Mouse (Mus musculus) embryonic facial prominence, embryonic 10.5 days (tissue): ENCODE data around the gene Tent4b. TPM values are rescaled to one million over a fixed set of nuclear protein-coding genes. Genes with fewer than 3 reads are reported as not detected.

Experiments used
- DNase-seq: peaks from one replicate; pipeline ENCODE4 v3.0.0-alpha.2; 2017; ENCODE audit warnings: low spot score
- H3K27ac ChIP-seq: fragments of 300-500 bp; sonication (generic); replicated peaks from 2 replicates; pipeline ENCODE4 v1.5.1; 2016; ENCODE audit warnings: mild to moderate bottlenecking
- H3K27me3 ChIP-seq: fragments of 300-500 bp; sonication (generic); replicated peaks from 2 replicates; pipeline ENCODE4 v1.6.1; 2016; ENCODE audit warnings: low read depth, mild to moderate bottlenecking; ENCODE audit not compliant: poor library complexity, severe bottlenecking
- H3K36me3 ChIP-seq: fragments of 300-500 bp; sonication (generic); replicated peaks from 2 replicates; pipeline ENCODE4 v1.6.1; 2016; ENCODE audit warnings: mild to moderate bottlenecking, moderate library complexity
- H3K4me1 ChIP-seq: fragments of 300-500 bp; sonication (generic); 2 replicates; pipeline ENCODE4 v1.6.1; 2016
- H3K4me3 ChIP-seq: fragments of 300-500 bp; sonication (generic); 2 replicates; pipeline ENCODE4 v1.5.1; 2016; ENCODE audit warnings: mild to moderate bottlenecking, moderate library complexity
- H3K9me3 ChIP-seq: fragments of 300-500 bp; sonication (generic); 2 replicates; pipeline ENCODE4 v1.6.1; 2016; ENCODE audit warnings: mild to moderate bottlenecking
- WGBS: fragments of 180-500 bp; shearing (Covaris S2); methylation state at CpG from one replicate; pipeline ENCODE4 v1.1.7; 2016; 5-methylcytosine and 5-hydroxymethylcytosine counted together
- polyA plus RNA-seq: library from polyadenylated mRNA; unstranded; fragments of >200 nt; fragmentation: Nextera tagmentation; extraction: Ambion mirVana; gene quantifications from 2 replicates; pipeline ENCODE4 v1.2.1, GENCODE M21; 2016

Tent4b gene
- polyA plus RNA-seq, 1 experiment from 2014 or later: 9.9 TPM

- 82% methylated on average over 8 of the region's 8 CpGs for WGBS
- peak overlapping the region; percentile 16 for H3K27ac ChIP-seq
Observed at GRCm38 (mm10) chr8:88285469-88286356, 86.7 kb downstream of the Tent4b start.

GRCm38 (mm10) chr8:88286421-88286960, 87.5 kb downstream of the Tent4b start:
- Histone ChIP-seq H3K4me3 (no peak overlapping the region), H3K36me3 (no peaks in the 10 kb centered on the region), H3K27ac (no peak overlapping the region), H3K4me1 (peaks cover 50% of the 10 kb centered on the region), H3K9me3 (no peaks in the 10 kb centered on the region), H3K27me3 (no peaks in the 10 kb centered on the region)
- DNase-seq: no peak
- WGBS: 91% methylated on average over 14 of the region's 14 CpGs

More at GRCm38 (mm10) chr8:88285469-88286356, 86.7 kb downstream of the Tent4b start:
- no peak overlapping the region for H3K4me3 ChIP-seq
- H3K27me3 ChIP-seq: no peaks in the 10 kb centered on the region
- peaks cover 50% of the 10 kb centered on the region for H3K4me1 ChIP-seq
- no peak for DNase-seq
- H3K36me3 ChIP-seq: no peaks in the 10 kb centered on the region
- no peaks in the 10 kb centered on the region for H3K9me3 ChIP-seq

- 63% methylated on average over 12 of the region's 12 CpGs for WGBS
- no peaks in the 10 kb centered on the region for H3K9me3 ChIP-seq
- no peak for DNase-seq
- H3K4me3 ChIP-seq: no peak overlapping the region
- no peaks in the 10 kb centered on the region for H3K36me3 ChIP-seq
- no peaks in the 10 kb centered on the region for H3K27me3 ChIP-seq
- peak overlapping the region; percentile 11; the same call in 1 of the 2 replicates for H3K27ac ChIP-seq
- peaks cover 33% of the 10 kb centered on the region for H3K4me1 ChIP-seq
Observed at GRCm38 (mm10) chr8:88288622-88289242, 89.7 kb downstream of the Tent4b start.

GRCm38 (mm10) chr8:88289901-88290300, 90.9 kb downstream of the Tent4b start:
- H3K4me3 ChIP-seq: no peak overlapping the region
- H3K27ac ChIP-seq: no peak overlapping the region
- no peaks in the 10 kb centered on the region for H3K27me3 ChIP-seq
- no peaks in the 10 kb centered on the region for H3K9me3 ChIP-seq
- no peak for DNase-seq
- WGBS: 64% methylated on average over 1 of the region's 1 CpGs
- no peaks in the 10 kb centered on the region for H3K36me3 ChIP-seq
- H3K4me1 ChIP-seq: peaks cover 23% of the 10 kb centered on the region

GRCm38 (mm10) chr8:88290326-88291304, 91.6 kb downstream of the Tent4b start:
- no peaks in the 10 kb centered on the region for H3K9me3 ChIP-seq
- H3K27me3 ChIP-seq: no peaks in the 10 kb centered on the region
- H3K4me1 ChIP-seq: peaks cover 16% of the 10 kb centered on the region
- 82% methylated on average over 13 of the region's 13 CpGs for WGBS
- no peak overlapping the region for H3K4me3 ChIP-seq
- H3K27ac ChIP-seq: no peak overlapping the region
- DNase-seq: no peak
- no peaks in the 10 kb centered on the region for H3K36me3 ChIP-seq

- H3K4me3 ChIP-seq: no peak overlapping the region
- WGBS: 89% methylated on average over 11 of the region's 11 CpGs
- H3K27ac ChIP-seq: no peak overlapping the region
- peaks cover 11% of the 10 kb centered on the region for H3K4me1 ChIP-seq
- no peaks in the 10 kb centered on the region for H3K27me3 ChIP-seq
- no peak for DNase-seq
- H3K9me3 ChIP-seq: no peaks in the 10 kb centered on the region
- H3K36me3 ChIP-seq: no peaks in the 10 kb centered on the region
Observed at GRCm38 (mm10) chr8:88291305-88291690, 92.3 kb downstream of the Tent4b start.

GRCm38 (mm10) chr8:88292926-88293325, 93.9 kb downstream of the Tent4b start:
- Histone ChIP-seq H3K9me3 (no peaks in the 10 kb centered on the region), H3K27ac (no peak overlapping the region), H3K4me1 (peaks cover 10% of the 10 kb centered on the region), H3K27me3 (no peaks in the 10 kb centered on the region), H3K4me3 (no peak overlapping the region), H3K36me3 (no peaks in the 10 kb centered on the region)
- no peak for DNase-seq
- WGBS: 86% methylated on average over 3 of the region's 3 CpGs

GRCm38 (mm10) chr8:88293590-88294356, 94.8 kb downstream of the Tent4b start:
- DNase-seq: no peak
- no peak overlapping the region for H3K4me3 ChIP-seq
- no peak overlapping the region for H3K27ac ChIP-seq
- WGBS: 90% methylated on average over 9 of the region's 9 CpGs
- H3K9me3 ChIP-seq: no peaks in the 10 kb centered on the region
- no peaks in the 10 kb centered on the region for H3K27me3 ChIP-seq
- peaks cover 3% of the 10 kb centered on the region for H3K4me1 ChIP-seq
- no peaks in the 10 kb centered on the region for H3K36me3 ChIP-seq

GRCm38 (mm10) chr8:88294977-88295376, 96.0 kb downstream of the Tent4b start:
- H3K9me3 ChIP-seq: no peaks in the 10 kb centered on the region
- H3K27me3 ChIP-seq: peaks cover 5% of the 10 kb centered on the region; the same call in 1 of the 2 replicates
- WGBS: 84% methylated on average over 2 of the region's 2 CpGs
- no peaks in the 10 kb centered on the region for H3K36me3 ChIP-seq
- H3K27ac ChIP-seq: no peak overlapping the region
- no peak overlapping the region for H3K4me3 ChIP-seq
- no peak for DNase-seq
- H3K4me1 ChIP-seq: peaks cover 4% of the 10 kb centered on the region

- Histone ChIP-seq H3K36me3 (no peaks in the 10 kb centered on the region), H3K4me3 (no peak overlapping the region), H3K27ac (no peak overlapping the region), H3K27me3 (peaks cover 5% of the 10 kb centered on the region; the same call in 1 of the 2 replicates), H3K4me1 (peaks cover 25% of the 10 kb centered on the region), H3K9me3 (no peaks in the 10 kb centered on the region)
- WGBS: 62% methylated on average over 12 of the region's 12 CpGs
- no peak for DNase-seq
Observed at GRCm38 (mm10) chr8:88297976-88298732, 99.1 kb downstream of the Tent4b start.

GRCm38 (mm10) chr8:88298733-88299103, 99.7 kb downstream of the Tent4b start:
- no peaks in the 10 kb centered on the region for H3K36me3 ChIP-seq
- no peak overlapping the region for H3K27ac ChIP-seq
- H3K4me3 ChIP-seq: no peak overlapping the region
- WGBS: 89% methylated on average over 10 of the region's 10 CpGs
- H3K27me3 ChIP-seq: peaks cover 5% of the 10 kb centered on the region; the same call in 1 of the 2 replicates
- no peaks in the 10 kb centered on the region for H3K9me3 ChIP-seq
- DNase-seq: no peak
- peaks cover 25% of the 10 kb centered on the region for H3K4me1 ChIP-seq
